Mouse (Mus musculus): ENCODE measurements around the gene Epop. TPM values are rescaled to one million over a fixed set of nuclear protein-coding genes. Genes with fewer than 3 reads are reported as not detected.
"Not testable (repeated sequence)": the region's sequence is repeated elsewhere in the genome, so short reads cannot be mapped to it uniquely, and the experiment has no call there.

Gene Epop
- polyA plus RNA-seq, 1 experiment from 2014 or later, result 4.1 TPM

- WGBS (ENCODE audit: insufficient replicate concordance), result 34% methylated on average over 2 of the region's 2 CpGs
- ATAC-seq, result no peak
- no peak overlapping the region for H3K4me2 ChIP-seq
- H3K9me3 ChIP-seq (replicated peaks), result no peaks in the 10 kb centered on the region
- no peak overlapping the region for H3K4me3 ChIP-seq
- no peak overlapping the region for H3K9ac ChIP-seq
- no peak overlapping the region for H3K27ac ChIP-seq
- 0 out of 2 replicates have a peak, but pooled peaks cover 3% of the 10 kb centered on the region for H3K27me3 ChIP-seq (replicated peaks)
- H3K4me1 ChIP-seq, result no peaks in the 10 kb centered on the region
- no peaks in the 10 kb centered on the region for H3K36me3 ChIP-seq
These were observed 13.2 kb upstream of the Epop start for GRCm38 (mm10) chr11:97642746-97643145.

GRCm38 (mm10) chr11:97641668-97642067, 12.2 kb upstream of the Epop start:
- Histone ChIP-seq H3K9me3 (replicated peaks) (no peaks in the 10 kb centered on the region), H3K4me2 (no peak overlapping the region), H3K4me3 (no peak overlapping the region), H3K27me3 (replicated peaks) (0 out of 2 replicates have a peak, but pooled peaks cover 3% of the 10 kb centered on the region), H3K27ac (no peak overlapping the region), H3K9ac (no peak overlapping the region), H3K36me3 (no peaks in the 10 kb centered on the region), H3K4me1 (no peaks in the 10 kb centered on the region)
- WGBS (ENCODE audit: insufficient replicate concordance), result 17% methylated on average over 8 of the region's 8 CpGs
- no peak for ATAC-seq

- Histone ChIP-seq H3K36me3 (no peaks in the 10 kb centered on the region), H3K27ac (no peak overlapping the region), H3K4me3 (no peak overlapping the region), H3K4me1 (no peaks in the 10 kb centered on the region; the same call in 1 of the 2 replicates), H3K4me2 (no peak overlapping the region), H3K27me3 (replicated peaks) (peaks cover 43% of the 10 kb centered on the region), H3K9ac (no peak overlapping the region), H3K9me3 (replicated peaks) (no peaks in the 10 kb centered on the region)
- WGBS (ENCODE audit: insufficient replicate concordance), result 66% methylated on average over 11 of the region's 11 CpGs
- ATAC-seq, result no peak
These were observed 6.0 kb upstream of the Epop start for GRCm38 (mm10) chr11:97635468-97636019.

GRCm38 (mm10) chr11:97632440-97632839, 2.9 kb upstream of the Epop start:
- not testable (repeated sequence) for H3K36me3 ChIP-seq; H3K4me3 ChIP-seq; H3K4me2 ChIP-seq; ATAC-seq; H3K27ac ChIP-seq; H3K9me3 ChIP-seq (replicated peaks); H3K9ac ChIP-seq
- 68% methylated on average over 4 of the region's 4 CpGs for WGBS (ENCODE audit: insufficient replicate concordance)
- H3K27me3 ChIP-seq (replicated peaks), result peaks cover 71% of the 10 kb centered on the region
- H3K4me1 ChIP-seq, result peaks cover 24% of the 10 kb centered on the region

GRCm38 (mm10) chr11:97631938-97632337, 2.4 kb upstream of the Epop start:
- Histone ChIP-seq H3K4me1 (peaks cover 24% of the 10 kb centered on the region), H3K27me3 (replicated peaks) (peaks cover 76% of the 10 kb centered on the region), H3K36me3 (no peaks in the 10 kb centered on the region), H3K9me3 (replicated peaks) (no peaks in the 10 kb centered on the region), H3K4me2 (no peak overlapping the region), H3K27ac (no peak overlapping the region), H3K4me3 (no peak overlapping the region), H3K9ac (no peak overlapping the region)
- ATAC-seq, result no peak
- WGBS (ENCODE audit: insufficient replicate concordance), result 6% methylated on average over 12 of the region's 12 CpGs

GRCm38 (mm10) chr11:97631500-97631899, 2.0 kb upstream of the Epop start:
- no peaks in the 10 kb centered on the region for H3K9me3 ChIP-seq (replicated peaks)
- H3K27me3 ChIP-seq (replicated peaks), result peaks cover 80% of the 10 kb centered on the region
- H3K4me2 ChIP-seq, result no peak overlapping the region
- no peak overlapping the region for H3K9ac ChIP-seq
- 20% methylated on average over 5 of the region's 5 CpGs for WGBS (ENCODE audit: insufficient replicate concordance)
- ATAC-seq, result no peak
- peaks cover 24% of the 10 kb centered on the region for H3K4me1 ChIP-seq
- H3K4me3 ChIP-seq, result no peak overlapping the region
- no peaks in the 10 kb centered on the region for H3K36me3 ChIP-seq
- no peak overlapping the region for H3K27ac ChIP-seq

- WGBS (ENCODE audit: insufficient replicate concordance), result 45% methylated on average over 2 of the region's 2 CpGs
- H3K9me3 ChIP-seq (replicated peaks), result no peaks in the 10 kb centered on the region
- no peak overlapping the region for H3K4me3 ChIP-seq
- no peak for ATAC-seq
- H3K36me3 ChIP-seq, result no peaks in the 10 kb centered on the region
- H3K4me2 ChIP-seq, result no peak overlapping the region
- H3K27me3 ChIP-seq (replicated peaks), result peaks cover 84% of the 10 kb centered on the region
- no peak overlapping the region for H3K9ac ChIP-seq
- H3K4me1 ChIP-seq, result peaks cover 24% of the 10 kb centered on the region
- H3K27ac ChIP-seq, result no peak overlapping the region
These were observed 1.5 kb upstream of the Epop start for GRCm38 (mm10) chr11:97631046-97631445.

- Histone ChIP-seq H3K4me3 (peak overlapping the region; percentile 63), H3K4me1 (peaks cover 24% of the 10 kb centered on the region), H3K9ac (peak overlapping the region; percentile 70), H3K36me3 (no peaks in the 10 kb centered on the region), H3K9me3 (replicated peaks) (no peaks in the 10 kb centered on the region), H3K4me2 (peak overlapping the region; percentile 87), H3K27me3 (replicated peaks) (peaks cover 96% of the 10 kb centered on the region), H3K27ac (no peak overlapping the region)
- peak; percentile 17; the same call in 1 of the 2 replicates for ATAC-seq
- WGBS (ENCODE audit: insufficient replicate concordance), result under 1% methylated on average over 100 of the region's 106 CpGs
These were observed 659 bp downstream of the Epop start for GRCm38 (mm10) chr11:97628568-97629518.

- H3K27me3 ChIP-seq (replicated peaks), result peaks cover 97% of the 10 kb centered on the region
- H3K9me3 ChIP-seq (replicated peaks), result no peaks in the 10 kb centered on the region
- H3K36me3 ChIP-seq, result no peaks in the 10 kb centered on the region
- H3K27ac ChIP-seq, result no peak overlapping the region
- H3K4me2 ChIP-seq, result peak overlapping the region; percentile 87
- no peak for ATAC-seq
- H3K9ac ChIP-seq, result 0 out of 2 replicates have a peak overlapping the region, but pooled peaks have one; percentile 10
- H3K4me1 ChIP-seq, result peaks cover 24% of the 10 kb centered on the region
- 1% methylated on average over 28 of the region's 28 CpGs for WGBS (ENCODE audit: insufficient replicate concordance)
- peak overlapping the region; percentile 63 for H3K4me3 ChIP-seq
These were observed 1.3 kb downstream of the Epop start for GRCm38 (mm10) chr11:97628303-97628567.

- WGBS (ENCODE audit: insufficient replicate concordance), result 10% methylated on average over 30 of the region's 30 CpGs
- Histone ChIP-seq H3K4me3 (peak overlapping the region; percentile 63), H3K4me2 (peak overlapping the region; percentile 87)
These were observed 1.8 kb downstream of the Epop start for GRCm38 (mm10) chr11:97627556-97628302.

GRCm38 (mm10) chr11:97626850-97627249, 2.7 kb downstream of the Epop start:
- H3K4me1 ChIP-seq, result peaks cover 24% of the 10 kb centered on the region
- 19% methylated on average over 10 of the region's 10 CpGs for WGBS (ENCODE audit: insufficient replicate concordance)
- H3K4me3 ChIP-seq, result no peak overlapping the region
- no peak overlapping the region for H3K4me2 ChIP-seq
- peaks cover 93% of the 10 kb centered on the region for H3K27me3 ChIP-seq (replicated peaks)
- no peak overlapping the region for H3K9ac ChIP-seq
- H3K9me3 ChIP-seq (replicated peaks), result no peaks in the 10 kb centered on the region
- no peak overlapping the region for H3K27ac ChIP-seq
- no peaks in the 10 kb centered on the region for H3K36me3 ChIP-seq
- ATAC-seq, result no peak

More at GRCm38 (mm10) chr11:97627556-97628302, 1.8 kb downstream of the Epop start:
- H3K36me3 ChIP-seq, result no peaks in the 10 kb centered on the region
- no peak overlapping the region for H3K27ac ChIP-seq
- H3K27me3 ChIP-seq (replicated peaks), result peaks cover 99% of the 10 kb centered on the region
- H3K4me1 ChIP-seq, result peaks cover 24% of the 10 kb centered on the region
- no peak overlapping the region for H3K9ac ChIP-seq
- no peak for ATAC-seq
- no peaks in the 10 kb centered on the region for H3K9me3 ChIP-seq (replicated peaks)

GRCm38 (mm10) chr11:97626431-97626830, 3.1 kb downstream of the Epop start:
- H3K4me3 ChIP-seq, result no peak overlapping the region
- H3K4me2 ChIP-seq, result no peak overlapping the region
- no peaks in the 10 kb centered on the region for H3K36me3 ChIP-seq
- H3K27ac ChIP-seq, result no peak overlapping the region
- 18% methylated on average over 13 of the region's 13 CpGs for WGBS (ENCODE audit: insufficient replicate concordance)
- no peak overlapping the region for H3K9ac ChIP-seq
- H3K9me3 ChIP-seq (replicated peaks), result no peaks in the 10 kb centered on the region
- H3K27me3 ChIP-seq (replicated peaks), result peaks cover 89% of the 10 kb centered on the region
- peaks cover 24% of the 10 kb centered on the region for H3K4me1 ChIP-seq
- no peak for ATAC-seq

All from liver, embryonic 12.5 days (tissue).